Mouse (Mus musculus) gastrocnemius, postnatal 4 days (tissue): ENCODE data around the gene I0C0044D17Rik. TPM values are rescaled to one million over a fixed set of nuclear protein-coding genes. Genes with fewer than 3 reads are reported as not detected.

ENCODE experiments used
- DNase-seq, 2 experiments: peaks; one replicate each; pipeline ENCODE4 v3.0.0; 2021 to 2022; ENCODE audit warnings: low spot score in 2 of 2, mixed read lengths in 2 of 2
- total RNA-seq, 2 experiments: library from RNA; stranded (reverse); gene quantifications; 2 replicates each; pipeline ENCODE4 v1.2.3; 2021

I0C0044D17Rik gene
- total RNA-seq, 2 experiments from 2014 or later = not detected

- DNase-seq = no peak
Observed at GRCm38 (mm10) chr4:98778219-98778618, 45.4 kb downstream of the I0C0044D17Rik start.

GRCm38 (mm10) chr4:98777464-98777863, 46.2 kb downstream of the I0C0044D17Rik start:
- DNase-seq = no peak

GRCm38 (mm10) chr4:98776721-98777427, 46.8 kb downstream of the I0C0044D17Rik start:
- DNase-seq = no peak

- DNase-seq = no peak
Observed at GRCm38 (mm10) chr4:98773785-98774184, 49.9 kb downstream of the I0C0044D17Rik start.

Other genes with a start within 250 kb of the I0C0044D17Rik start
- gene L1td1, start 97.1 kb downstream of the I0C0044D17Rik start, total RNA-seq = not detected
- gene Kank4, start 6.3 kb downstream of the I0C0044D17Rik start, total RNA-seq = 1 to 10 TPM; 7.0 to 7.7 TPM
- gene Usp1, start 100.0 kb upstream of the I0C0044D17Rik start, total RNA-seq = 10 to 100 TPM; 36.8 to 36.9 TPM
- gene Angptl3, start 207.1 kb upstream of the I0C0044D17Rik start, total RNA-seq = under 1 TPM in 1 of 2 experiments, not detected in 1; 0.65 TPM